Mouse (Mus musculus): ENCODE results near the gene Lrrc46.

- TF ChIP-seq POLR2A (IDR thresholded peaks at IDR 0.05; ENCODE audit: low read depth, low read length), result no peak
- TF ChIP-seq CTCF (IDR thresholded peaks at IDR 0.05; ENCODE audit: extremely low read depth, insufficient read depth, insufficient read length, insufficient replicate concordance), result no peak
Observed at GRCm38 (mm10) chr11:97065538-97066295, 24.5 kb upstream of the Lrrc46 start.

Measured in spleen, adult 2 months (tissue).